Mouse (Mus musculus) myocyte (in vitro differentiated cells): ENCODE measurements around the gene Rtel1.

Experiments
- CEBPB ChIP-seq: IDR thresholded peaks from 2 replicates; pipeline ENCODE4 v1.6.1; 2011; ENCODE audit warnings: mild to moderate bottlenecking, moderate library complexity; ENCODE audit not compliant: poor library complexity, insufficient read depth, severe bottlenecking
- MAX ChIP-seq: IDR thresholded peaks from one replicate; pipeline ENCODE4 v1.6.1; 2011; ENCODE audit warnings: low read depth, mild to moderate bottlenecking, control low read depth
- MYOD1 ChIP-seq, 3 experiments: IDR thresholded peaks; one replicate each; pipeline ENCODE4 v1.6.1; 2011; ENCODE audit warnings: control low read depth in 2 of 3, low read depth in 2 of 3, mild to moderate bottlenecking in 2 of 3, moderate library complexity in 1 of 3; ENCODE audit not compliant: insufficient read length in 2 of 3, control insufficient read depth in 1 of 3
- MYOG ChIP-seq, 3 experiments: IDR thresholded peaks; one replicate each; pipeline ENCODE4 v1.6.1; 2011; ENCODE audit warnings: control low read depth in 2 of 3, low read depth in 2 of 3, mild to moderate bottlenecking in 2 of 3; ENCODE audit not compliant: insufficient read length in 2 of 3, control insufficient read depth in 1 of 3, insufficient read depth in 1 of 3
- POLR2A ChIP-seq: IDR thresholded peaks from one replicate; pipeline ENCODE4 v1.6.1; 2011; ENCODE audit warnings: low read depth, mild to moderate bottlenecking, control low read depth, moderate library complexity; ENCODE audit not compliant: insufficient read length
- POLR2AphosphoS2 ChIP-seq: IDR thresholded peaks from one replicate; pipeline ENCODE4 v1.6.1; 2011; ENCODE audit warnings: low read depth, control low read depth; ENCODE audit not compliant: insufficient read length
- REST ChIP-seq: IDR thresholded peaks from one replicate; pipeline ENCODE4 v1.6.1; 2011; ENCODE audit warnings: mild to moderate bottlenecking, control low read depth, moderate library complexity; ENCODE audit not compliant: insufficient read depth, insufficient read length
- SRF ChIP-seq: IDR thresholded peaks from one replicate; pipeline ENCODE4 v1.6.1; 2011; ENCODE audit warnings: low read depth; ENCODE audit not compliant: control insufficient read depth, insufficient read length
- TCF12 ChIP-seq: IDR thresholded peaks from one replicate; pipeline ENCODE4 v1.6.1; 2011; ENCODE audit warnings: mild to moderate bottlenecking, control low read depth; ENCODE audit not compliant: poor library complexity, insufficient read depth, severe bottlenecking
- USF1 ChIP-seq: IDR thresholded peaks from one replicate; pipeline ENCODE4 v1.6.1; 2011; ENCODE audit warnings: low read depth, mild to moderate bottlenecking, control low read depth, moderate library complexity

DNA sequence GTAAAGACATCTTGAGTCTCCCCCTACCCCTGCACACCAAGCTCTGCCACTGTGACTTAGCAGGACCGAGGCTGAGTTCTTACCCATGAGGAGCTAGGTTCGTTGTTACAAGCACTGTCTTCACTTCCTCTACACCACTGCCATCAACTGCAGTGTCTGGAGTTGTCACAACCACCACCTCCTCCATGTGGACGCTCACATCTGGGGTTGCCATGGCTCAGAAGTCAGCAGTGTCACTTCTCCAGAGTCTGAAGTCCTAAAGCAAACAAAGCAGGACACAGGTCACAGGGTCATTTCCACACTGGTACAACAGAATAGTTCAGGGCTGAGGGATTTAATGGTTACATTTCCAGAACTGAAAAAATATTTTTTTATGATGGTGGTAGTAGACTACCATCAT, 41.7 kb upstream of the Rtel1 start:
- TF ChIP-seq POLR2A: no peak
- no peak for TF ChIP-seq TCF12
- no peak for TF ChIP-seq SRF
- no peak for TF ChIP-seq REST
- TF ChIP-seq CEBPB: no peak
- TF ChIP-seq MAX: no peak
- TF ChIP-seq POLR2AphosphoS2: no peak
- TF ChIP-seq MYOD1 (IDR thresholded peaks at IDR 0.05; ENCODE audit: control insufficient read depth in 1 of 3, insufficient read length in 2 of 3, low read depth in 2 of 3): no peak
- no peak for TF ChIP-seq USF1
- no peak for TF ChIP-seq MYOG (IDR thresholded peaks at IDR 0.05; ENCODE audit: control insufficient read depth in 1 of 3, insufficient read depth in 1 of 3, insufficient read length in 2 of 3, low read depth in 2 of 3)
